Mouse (Mus musculus): Measurements from ENCODE around the gene Dytn. TPM values are rescaled to one million over a fixed set of nuclear protein-coding genes. Genes with fewer than 3 reads are reported as not detected.
A peak's percentile ranks its signal among the peaks of the same experiment; 100 is the strongest.

The Dytn gene
- not detected in 2 replicates for polyA plus RNA-seq (2012; rRNA removed)

- TF ChIP-seq POLR2A (IDR thresholded peaks at IDR 0.05; ENCODE audit: low read depth, low read length): no peak
- no peak for TF ChIP-seq CTCF (IDR thresholded peaks at IDR 0.05; ENCODE audit: extremely low read depth, insufficient read length, insufficient replicate concordance, low read depth, low read length)
- 83% methylated on average over 4 of the region's 4 CpGs for WGBS
- Histone ChIP-seq H3K4me3 (ENCODE audit: low read depth, low read length) (no peak within 1 kb of the TSS), H3K27me3 (ENCODE audit: control insufficient read depth, insufficient read depth, low read length) (no peaks in the 10 kb centered on the region), H3K4me1 (ENCODE audit: control insufficient read depth, insufficient read depth, insufficient read length, low read length) (no peaks in the 10 kb centered on the region), H3K36me3 (ENCODE audit: control insufficient read depth, insufficient read depth, low read length) (no peaks in the 10 kb centered on the region), H3K27ac (ENCODE audit: insufficient read depth, low read depth, low read length) (no peak within 1 kb of the TSS)
These were observed at the start of gene Dytn for GRCm38 (mm10) chr1:63686827-63687226. TSS of gene Dytn (minus strand) at chr1:63686927.

- TF ChIP-seq POLR2A (IDR thresholded peaks at IDR 0.05; ENCODE audit: low read depth, low read length): no peak; the same call in 1 of the 2 replicates
- peak; percentile 35; the same call in 1 of the 2 replicates for TF ChIP-seq CTCF (IDR thresholded peaks at IDR 0.05; ENCODE audit: extremely low read depth, insufficient read length, insufficient replicate concordance, low read depth, low read length)
- Histone ChIP-seq H3K4me1 (ENCODE audit: control insufficient read depth, insufficient read depth, insufficient read length, low read length) (peaks cover 5% of the 10 kb centered on the region), H3K4me3 (ENCODE audit: low read depth, low read length) (peak within 1 kb of the TSS; percentile 95), H3K27ac (ENCODE audit: insufficient read depth, low read depth, low read length) (no peak within 1 kb of the TSS), H3K36me3 (ENCODE audit: control insufficient read depth, insufficient read depth, low read length) (no peaks in the 10 kb centered on the region), H3K27me3 (ENCODE audit: control insufficient read depth, insufficient read depth, low read length) (no peaks in the 10 kb centered on the region)
- WGBS: under 1% methylated on average over 31 of the region's 31 CpGs
These were observed 43.6 kb upstream of the Dytn start, which contains the start of the genes Mdh1b and Fastkd2 for GRCm38 (mm10) chr1:63730240-63730771. TSS of gene Mdh1b (minus strand) at chr1:63730318. TSS of gene Fastkd2 (plus strand) at chr1:63730614.

- 56% methylated on average over 8 of the region's 8 CpGs for WGBS
These were observed 43.1 kb upstream of the Dytn start for GRCm38 (mm10) chr1:63729796-63730195.

GRCm38 (mm10) chr1:63720161-63720560, 33.4 kb upstream of the Dytn start:
- TF ChIP-seq POLR2A (IDR thresholded peaks at IDR 0.05; ENCODE audit: low read depth, low read length) (no peak), CTCF (IDR thresholded peaks at IDR 0.05; ENCODE audit: extremely low read depth, insufficient read length, insufficient replicate concordance, low read depth, low read length) (no peak)
- Histone ChIP-seq H3K36me3 (ENCODE audit: control insufficient read depth, insufficient read depth, low read length) (no peaks in the 10 kb centered on the region), H3K4me3 (ENCODE audit: low read depth, low read length) (no peak overlapping the region), H3K4me1 (ENCODE audit: control insufficient read depth, insufficient read depth, insufficient read length, low read length) (no peaks in the 10 kb centered on the region), H3K27ac (ENCODE audit: insufficient read depth, low read depth, low read length) (no peak overlapping the region), H3K27me3 (ENCODE audit: control insufficient read depth, insufficient read depth, low read length) (no peaks in the 10 kb centered on the region)
- WGBS: 76% methylated on average over 7 of the region's 7 CpGs

More at GRCm38 (mm10) chr1:63729796-63730195, 43.1 kb upstream of the Dytn start:
- Histone ChIP-seq H3K4me1 (ENCODE audit: control insufficient read depth, insufficient read depth, insufficient read length, low read length) (peaks cover 5% of the 10 kb centered on the region), H3K27ac (ENCODE audit: insufficient read depth, low read depth, low read length) (no peak overlapping the region), H3K36me3 (ENCODE audit: control insufficient read depth, insufficient read depth, low read length) (no peaks in the 10 kb centered on the region), H3K27me3 (ENCODE audit: control insufficient read depth, insufficient read depth, low read length) (no peaks in the 10 kb centered on the region), H3K4me3 (ENCODE audit: low read depth, low read length) (peak overlapping the region; percentile 95; the same call in 1 of the 2 replicates)
- TF ChIP-seq POLR2A (IDR thresholded peaks at IDR 0.05; ENCODE audit: low read depth, low read length) (no peak), CTCF (IDR thresholded peaks at IDR 0.05; ENCODE audit: extremely low read depth, insufficient read length, insufficient replicate concordance, low read depth, low read length) (no peak)

- no peaks in the 10 kb centered on the region for H3K36me3 ChIP-seq (ENCODE audit: control insufficient read depth, insufficient read depth, low read length)
- no peak overlapping the region for H3K27ac ChIP-seq (ENCODE audit: insufficient read depth, low read depth, low read length)
- H3K4me3 ChIP-seq (ENCODE audit: low read depth, low read length): no peak overlapping the region
- TF ChIP-seq POLR2A (IDR thresholded peaks at IDR 0.05; ENCODE audit: low read depth, low read length) (no peak), CTCF (IDR thresholded peaks at IDR 0.05; ENCODE audit: extremely low read depth, insufficient read length, insufficient replicate concordance, low read depth, low read length) (no peak)
- H3K27me3 ChIP-seq (ENCODE audit: control insufficient read depth, insufficient read depth, low read length): no peaks in the 10 kb centered on the region
- no peaks in the 10 kb centered on the region for H3K4me1 ChIP-seq (ENCODE audit: control insufficient read depth, insufficient read depth, insufficient read length, low read length)
- 86% methylated on average over 3 of the region's 3 CpGs for WGBS
These were observed 22.1 kb upstream of the Dytn start for GRCm38 (mm10) chr1:63708876-63709275.

- WGBS: 27% methylated on average over 5 of the region's 5 CpGs
- H3K4me1 ChIP-seq (ENCODE audit: control insufficient read depth, insufficient read depth, insufficient read length, low read length): no peaks in the 10 kb centered on the region
- H3K4me3 ChIP-seq (ENCODE audit: low read depth, low read length): no peak overlapping the region
- no peak for TF ChIP-seq CTCF (IDR thresholded peaks at IDR 0.05; ENCODE audit: extremely low read depth, insufficient read length, insufficient replicate concordance, low read depth, low read length)
- TF ChIP-seq POLR2A (IDR thresholded peaks at IDR 0.05; ENCODE audit: low read depth, low read length): no peak
- H3K36me3 ChIP-seq (ENCODE audit: control insufficient read depth, insufficient read depth, low read length): no peaks in the 10 kb centered on the region
- no peaks in the 10 kb centered on the region for H3K27me3 ChIP-seq (ENCODE audit: control insufficient read depth, insufficient read depth, low read length)
- H3K27ac ChIP-seq (ENCODE audit: insufficient read depth, low read depth, low read length): no peak overlapping the region
These were observed 19.0 kb upstream of the Dytn start for GRCm38 (mm10) chr1:63705733-63706132.

- no peaks in the 10 kb centered on the region for H3K4me1 ChIP-seq (ENCODE audit: control insufficient read depth, insufficient read depth, insufficient read length, low read length)
- no peak overlapping the region for H3K27ac ChIP-seq (ENCODE audit: insufficient read depth, low read depth, low read length)
- no peaks in the 10 kb centered on the region for H3K36me3 ChIP-seq (ENCODE audit: control insufficient read depth, insufficient read depth, low read length)
- no peaks in the 10 kb centered on the region; the same call in 1 of the 2 replicates for H3K27me3 ChIP-seq (ENCODE audit: control insufficient read depth, insufficient read depth, low read length)
- 68% methylated on average over 3 of the region's 3 CpGs for WGBS
- H3K4me3 ChIP-seq (ENCODE audit: low read depth, low read length): no peak overlapping the region
- no peak for TF ChIP-seq POLR2A (IDR thresholded peaks at IDR 0.05; ENCODE audit: low read depth, low read length)
- TF ChIP-seq CTCF (IDR thresholded peaks at IDR 0.05; ENCODE audit: extremely low read depth, insufficient read length, insufficient replicate concordance, low read depth, low read length): no peak
These were observed 10.1 kb upstream of the Dytn start for GRCm38 (mm10) chr1:63696861-63697260.
